Mouse (Mus musculus) heart, postnatal 36 days (tissue): Measurements from ENCODE around the gene Cycs. TPM values are rescaled to one million over a fixed set of nuclear protein-coding genes. Genes with fewer than 3 reads are reported as not detected.
"Not testable (repeated sequence)": the region's sequence is repeated elsewhere in the genome, so short reads cannot be mapped to it uniquely, and the experiment has no call there.

Experiments
- DNase-seq, 2 experiments: peaks; one replicate each; pipeline ENCODE4 v3.0.0; 2021 to 2022
- intact Hi-C: fragments of 180-260 bp; cut with DNase I; formaldehyde crosslinking; loops from one replicate; pipeline ENCODE4 v1.15.1; 2025
- total RNA-seq, 2 experiments: library from RNA; stranded (reverse); gene quantifications; 2 replicates each; pipeline ENCODE4 v1.2.3; 2021

Cycs gene
- 100 to 1,000 TPM; 168 to 176 TPM for total RNA-seq

DNA sequence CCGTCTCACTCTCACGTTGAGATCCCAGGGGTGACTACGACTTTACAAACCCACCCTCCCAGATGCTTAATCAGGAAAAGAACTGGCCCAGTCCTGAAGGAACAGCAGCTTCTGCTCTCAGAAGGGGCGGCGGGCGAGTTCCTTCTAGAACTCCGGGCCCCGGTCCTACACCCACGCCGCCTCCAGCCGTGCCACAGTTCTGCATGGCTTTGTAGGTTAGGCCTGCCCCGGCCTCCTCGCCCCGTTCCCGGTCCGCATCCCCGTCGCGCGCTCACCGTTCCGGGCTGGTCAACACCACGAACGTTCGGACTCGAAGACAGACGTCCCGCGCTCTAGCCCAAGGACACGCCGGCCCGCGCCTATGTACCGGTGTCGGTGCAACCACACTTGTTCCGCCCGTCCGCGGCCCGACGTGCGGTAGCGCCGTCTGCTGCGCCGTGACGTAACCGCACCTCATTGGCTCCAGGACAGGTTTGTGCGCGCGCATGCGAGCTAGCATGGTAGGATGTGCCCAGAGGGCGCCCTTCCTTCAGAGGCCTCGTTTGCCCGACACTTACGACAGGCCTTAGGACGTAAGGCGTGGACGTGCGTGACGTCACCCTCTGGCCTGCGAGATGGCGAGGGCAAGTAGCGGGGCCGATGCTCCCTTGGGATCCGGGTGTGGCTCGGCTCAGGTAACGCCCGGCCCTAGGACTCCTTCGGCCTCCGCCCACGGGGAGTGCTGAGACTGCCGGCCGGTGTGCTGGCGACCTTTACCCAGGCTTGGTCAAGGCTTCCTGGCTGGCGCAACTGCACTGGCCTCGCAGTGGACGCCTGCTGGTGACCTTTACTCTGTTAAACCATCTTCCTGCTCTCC lies at the start of gene Cycs:
Cycs (minus strand) TSS at position 398 of the 856 bp plus-strand sequence.
- intact Hi-C loops = no loop called here
- peak; percentile 98 to 99 for DNase-seq

- DNase-seq = peak in 1 of 2 experiments; percentile 16
- intact Hi-C loops = no loop called here
Measured at GRCm38 (mm10) chr6:50601620-50602019, 35.3 kb upstream of the Cycs start.

GRCm38 (mm10) chr6:50598560-50598959 lies 32.2 kb upstream of the Cycs start:
- intact Hi-C loops = no loop called here
- peak; percentile 23 to 30 for DNase-seq

DNA sequence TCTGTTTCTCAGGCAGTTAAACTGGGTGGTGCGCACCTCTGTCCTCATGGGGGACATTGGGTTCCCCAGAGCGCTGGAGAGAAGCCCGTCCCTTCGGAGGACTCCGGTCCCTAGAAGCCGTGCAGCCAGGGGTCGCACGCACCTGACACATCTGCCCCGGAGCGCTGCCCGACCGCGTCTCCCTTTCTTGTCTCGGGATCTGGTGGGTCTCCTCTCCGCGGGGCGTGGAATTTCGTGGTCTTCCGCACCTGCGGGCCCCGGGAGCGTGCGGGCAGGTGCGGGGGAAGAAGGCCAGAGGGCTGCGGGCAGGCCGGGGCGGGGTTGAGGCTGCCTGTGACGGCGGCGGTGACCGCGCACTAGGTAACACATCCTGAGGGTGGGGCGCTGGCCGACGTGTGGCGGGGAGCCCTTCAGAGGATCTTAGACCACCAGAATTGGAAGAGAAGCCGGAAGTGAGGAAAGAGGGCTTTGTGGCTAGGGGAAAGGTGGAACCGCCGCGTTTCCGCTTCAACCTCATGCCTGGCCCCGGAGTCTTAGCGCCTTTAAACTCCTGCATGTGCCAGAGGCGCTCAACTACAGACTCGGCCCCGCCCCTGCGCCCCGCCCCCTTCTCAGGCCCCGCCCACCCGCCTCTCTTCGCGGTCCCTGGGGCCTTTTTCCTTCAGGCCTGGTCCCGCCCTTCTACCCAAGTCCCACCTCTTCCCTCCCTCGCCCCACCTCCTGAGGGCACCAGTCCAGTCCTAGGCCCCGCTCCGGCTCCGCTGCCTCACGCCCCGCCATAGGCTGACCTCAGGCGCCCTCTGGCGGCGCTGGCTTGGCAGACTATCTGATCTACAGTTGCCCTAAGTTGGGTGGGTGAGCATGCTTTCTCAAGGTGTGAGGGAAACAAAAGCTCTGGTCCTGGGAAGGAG lies 30.2 kb upstream of the Cycs start, which contains the start of gene 4921507P07Rik:
4921507P07Rik (minus strand) TSS at position 332 of the 911 bp plus-strand sequence.
- intact Hi-C loops = no loop called here
- peak; percentile 92 to 96 for DNase-seq

DNA sequence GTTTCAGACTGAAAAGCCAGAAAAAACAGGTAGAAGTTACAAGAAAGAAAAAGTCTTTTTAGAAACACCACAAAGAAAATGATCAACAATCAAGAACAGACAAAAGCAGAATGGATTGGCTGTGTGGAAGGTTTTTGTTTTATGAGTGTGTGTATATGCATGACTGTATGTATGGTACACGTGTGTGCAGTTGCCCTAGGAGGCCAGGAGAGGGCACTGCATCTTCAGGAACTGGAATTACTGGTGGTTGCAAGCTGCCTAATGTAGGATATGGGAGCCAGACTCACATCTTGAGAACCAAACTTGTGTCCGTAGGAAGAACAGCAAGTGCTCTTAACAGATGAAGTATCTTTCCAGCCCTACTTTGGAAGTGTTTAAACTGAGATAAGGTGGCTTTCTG lies 28.0 kb upstream of the Cycs start:
- no peak for DNase-seq
- intact Hi-C loops = no loop called here

- intact Hi-C loops = no loop called here
Measured at GRCm38 (mm10) chr6:50593334-50593845, 27.1 kb upstream of the Cycs start.

GRCm38 (mm10) chr6:50590234-50590633 lies 23.9 kb upstream of the Cycs start:
- intact Hi-C loops = no loop called here
- no peak for DNase-seq

More at GRCm38 (mm10) chr6:50593334-50593845, 27.1 kb upstream of the Cycs start:
- DNase-seq = no peak

DNA sequence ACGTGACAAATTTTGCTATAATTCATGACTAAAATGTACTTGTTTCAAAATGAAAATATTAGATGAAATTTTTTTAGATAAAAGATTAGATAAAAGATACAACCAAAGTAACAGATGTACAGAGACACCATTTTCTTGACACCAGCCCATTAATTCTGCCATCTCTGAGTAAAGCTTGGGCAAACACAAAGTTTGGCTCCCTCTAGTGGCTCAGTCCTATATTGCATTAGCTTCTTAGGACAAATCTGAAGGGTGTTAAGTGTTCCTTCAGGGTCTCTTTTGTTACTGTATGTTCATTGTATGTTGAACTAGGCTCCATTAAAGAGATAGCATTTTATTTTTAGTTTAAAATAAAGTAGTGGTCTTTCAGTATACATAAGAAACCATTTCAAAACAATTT lies 21.9 kb upstream of the Cycs start:
- DNase-seq = peak in 1 of 2 experiments; percentile 41
- intact Hi-C loops = loop anchor here (2.0 kb wide), 1 partner anchor 19 kb away; no protein-coding TSS in a partner anchor

DNA sequence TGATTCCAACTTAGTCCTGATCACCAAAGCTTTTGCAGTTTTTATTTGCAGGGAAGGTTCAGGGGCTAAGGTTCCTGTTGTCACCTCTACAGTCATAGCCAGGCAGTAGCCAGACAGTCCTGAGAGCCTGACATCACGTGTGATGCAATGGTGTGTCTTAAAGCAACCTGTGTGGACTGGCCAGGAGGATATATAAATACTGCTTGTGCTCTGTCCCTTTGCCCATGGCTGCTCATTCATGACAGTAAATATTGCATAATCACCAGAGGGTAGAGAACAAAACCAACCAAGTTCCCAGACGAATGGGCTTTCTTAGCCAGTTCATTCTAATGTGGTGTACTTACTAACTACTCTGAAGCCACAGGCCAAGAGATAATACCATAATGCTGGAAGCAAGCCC lies 21.1 kb upstream of the Cycs start:
- intact Hi-C loops = no loop called here
- no peak for DNase-seq

- intact Hi-C loops = no loop called here
- no peak for DNase-seq
Measured at GRCm38 (mm10) chr6:50586316-50586715, 20.0 kb upstream of the Cycs start.

- DNase-seq = no peak
- intact Hi-C loops = no loop called here
Measured at GRCm38 (mm10) chr6:50585733-50586132, 19.4 kb upstream of the Cycs start.

GRCm38 (mm10) chr6:50571661-50572060 lies 5.3 kb upstream of the Cycs start:
- DNase-seq = no peak
- intact Hi-C loops = no loop called here

- intact Hi-C loops = no loop called here
- DNase-seq = no peak
Measured at GRCm38 (mm10) chr6:50566997-50567255, 588 bp upstream of the Cycs start.

DNA sequence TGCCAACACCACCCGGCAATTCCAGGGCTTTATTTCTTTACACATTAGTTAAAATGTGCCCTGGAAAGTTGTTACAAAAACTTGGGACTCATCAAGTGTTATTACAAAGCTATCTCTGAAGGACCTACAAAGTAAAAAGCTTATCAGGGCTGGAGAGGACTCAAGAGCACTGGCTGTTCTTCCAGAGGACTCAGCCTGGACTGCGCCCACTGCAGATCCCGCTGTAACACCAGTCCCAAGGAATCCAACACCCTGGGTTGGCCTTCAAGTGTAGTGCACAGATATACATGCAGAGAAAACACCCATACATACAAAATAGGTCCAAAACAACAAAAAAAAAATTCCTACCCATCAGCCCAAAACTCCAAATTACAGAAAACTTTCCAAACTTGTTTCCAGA lies 2.7 kb downstream of the Cycs start:
- intact Hi-C loops = no loop called here
- no peak for DNase-seq

DNA sequence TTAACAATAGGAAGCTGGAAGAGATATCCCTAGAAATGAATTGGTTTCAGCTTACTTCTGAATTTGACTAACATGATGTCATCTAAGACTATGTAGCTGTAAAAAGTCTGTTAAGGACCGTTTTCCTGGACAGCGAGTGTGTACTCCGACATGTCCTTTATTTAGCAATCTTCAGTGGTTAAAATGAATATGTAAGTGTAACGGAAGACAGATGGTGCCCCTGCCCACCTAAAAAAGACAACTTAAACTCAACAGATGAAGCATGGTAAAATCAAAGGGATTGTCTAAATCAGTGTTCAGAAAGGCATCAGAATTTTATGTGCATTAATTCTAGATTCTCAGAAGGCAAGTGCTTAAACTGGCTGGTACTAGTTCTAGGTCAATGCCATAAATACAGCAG lies 3.9 kb downstream of the Cycs start:
- intact Hi-C loops = no loop called here
- no peak for DNase-seq

DNA sequence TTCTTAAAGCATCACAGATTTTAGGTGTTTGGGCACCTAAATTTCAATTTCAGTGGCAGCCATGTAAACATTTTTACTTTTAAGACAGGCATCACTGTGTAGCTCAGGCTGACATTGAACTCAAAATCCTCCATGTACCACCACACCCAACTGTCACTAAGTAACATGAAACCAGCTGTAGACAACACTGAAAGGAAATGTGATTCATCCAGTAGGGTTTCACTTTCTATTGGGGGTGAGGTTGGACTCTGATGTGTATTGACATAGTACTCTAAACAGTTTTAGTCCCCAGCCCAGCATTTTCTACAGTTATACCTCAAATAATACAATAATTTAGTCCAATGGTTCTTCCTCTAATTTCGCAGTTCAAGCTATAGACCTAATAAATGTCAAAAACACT lies 5.6 kb downstream of the Cycs start:
- intact Hi-C loops = no loop called here
- no peak for DNase-seq

- DNase-seq = no peak
- intact Hi-C loops = no loop called here
Measured at GRCm38 (mm10) chr6:50558877-50559276, 7.5 kb downstream of the Cycs start.

- DNase-seq = no peak
- intact Hi-C loops = no loop called here
Measured at GRCm38 (mm10) chr6:50557566-50557965, 8.8 kb downstream of the Cycs start.

DNA sequence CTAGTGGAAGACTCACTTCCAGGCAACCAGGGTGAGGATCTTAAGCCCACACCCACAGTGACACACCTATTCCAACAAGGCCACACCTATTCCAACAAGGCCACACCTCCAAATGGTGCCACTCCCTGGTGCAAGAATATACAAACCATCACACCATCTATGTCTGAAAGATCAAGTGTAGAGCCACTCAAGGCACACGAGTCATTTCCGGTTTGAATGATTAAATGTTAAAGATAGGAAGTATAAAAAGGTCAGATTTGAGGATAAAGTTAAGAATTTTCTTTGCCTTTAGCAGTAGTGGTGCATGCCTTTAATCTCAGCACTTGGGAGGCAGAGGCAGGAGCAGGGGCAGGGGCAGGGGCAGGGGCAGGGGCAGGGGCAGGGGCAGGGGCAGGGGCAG lies 12.1 kb downstream of the Cycs start:
- DNase-seq, intact Hi-C loops: not testable (repeated sequence)

DNA sequence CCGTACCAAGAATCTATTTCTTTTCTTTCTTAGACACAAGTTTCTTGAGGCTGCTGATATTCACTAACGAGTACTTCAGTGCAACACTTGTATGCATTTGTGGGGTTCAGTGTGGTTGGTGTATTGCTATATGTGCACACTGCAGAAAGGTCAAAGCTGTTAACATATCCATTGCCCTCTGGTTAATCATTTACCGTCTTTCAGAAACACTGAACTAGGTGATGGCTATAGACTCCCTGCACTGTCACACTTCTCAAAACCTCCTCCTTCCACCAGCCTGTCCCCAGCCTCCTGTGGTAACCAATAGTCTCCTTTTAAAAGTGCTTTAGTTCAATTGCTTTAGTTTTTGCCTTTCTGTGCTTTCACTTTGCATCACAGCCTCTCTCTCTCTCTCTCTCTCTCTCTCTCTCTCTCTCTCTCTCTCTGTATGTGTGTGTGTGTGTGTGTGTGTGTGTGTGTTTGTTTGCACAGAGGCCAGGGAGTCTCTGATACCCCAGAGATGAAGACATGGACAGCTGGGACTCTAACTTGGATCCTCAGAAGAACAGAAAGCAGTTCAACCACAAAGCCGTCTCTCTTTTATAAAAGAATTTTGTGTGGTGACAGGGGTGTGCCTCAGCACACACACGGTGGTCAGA lies 13.3 kb downstream of the Cycs start:
- intact Hi-C loops = no loop called here
- DNase-seq = no peak

- no peak for DNase-seq
- intact Hi-C loops = no loop called here
Measured at GRCm38 (mm10) chr6:50549791-50550190, 16.5 kb downstream of the Cycs start.
